Mouse (Mus musculus): ENCODE measurements around the gene Med29. TPM values are rescaled to one million over a fixed set of nuclear protein-coding genes. Genes with fewer than 3 reads are reported as not detected.
A peak's percentile ranks its signal among the peaks of the same experiment; 100 is the strongest.

Gene Med29
- polyA plus RNA-seq, 1 experiment, result 135 TPM

DNA sequence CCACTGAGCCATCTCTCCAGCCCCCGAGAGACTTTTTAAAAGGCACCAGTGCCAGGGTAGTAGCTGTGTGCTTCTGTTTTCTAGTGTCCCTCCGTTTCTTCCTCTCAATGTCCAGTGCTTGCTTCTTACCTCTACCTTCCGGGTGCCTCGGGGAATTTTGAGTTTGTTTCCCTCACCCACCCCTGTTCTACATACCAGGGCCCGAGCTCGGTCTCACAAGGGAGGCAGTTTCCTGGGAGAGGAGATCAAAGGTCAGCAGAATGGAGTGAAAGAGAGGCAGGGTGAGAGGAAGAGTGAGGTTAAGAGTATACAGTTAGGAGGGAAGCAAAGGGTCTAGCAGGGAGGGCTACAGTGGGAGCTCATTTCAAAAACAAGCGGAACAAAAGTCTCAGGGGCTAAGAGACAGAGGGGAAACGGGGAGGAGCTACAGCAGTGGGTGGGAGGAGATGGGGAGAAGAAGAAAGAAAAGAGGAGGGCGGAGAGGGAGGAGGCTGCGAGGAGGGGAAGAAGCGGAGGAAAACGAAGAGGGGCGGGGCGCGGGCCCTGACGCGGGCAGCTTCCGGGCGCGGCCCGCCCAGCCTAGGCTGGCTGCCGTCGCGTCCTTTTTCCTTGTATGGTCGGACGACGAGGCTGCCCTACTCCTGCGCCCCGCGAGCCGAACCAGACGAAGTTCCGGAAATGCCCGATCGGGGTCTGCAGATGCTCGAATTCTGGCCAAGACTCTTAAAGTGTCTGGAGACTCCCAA is 17.2 kb downstream of the Med29 start:
- peaks cover 38% of the 10 kb centered on the region for H3K4me1 ChIP-seq (ENCODE audit: control insufficient read depth, insufficient read depth, low read length)
- peak overlapping the region; percentile 93 for H3K27ac ChIP-seq (ENCODE audit: control insufficient read depth, insufficient read depth, low read depth, low read length)
- no peaks in the 10 kb centered on the region for H3K27me3 ChIP-seq (ENCODE audit: control insufficient read depth, insufficient read depth, low read length)
- peak overlapping the region; percentile 86 for H3K4me3 ChIP-seq (ENCODE audit: control insufficient read depth, low read depth, low read length)
- no peak for TF ChIP-seq CTCF (IDR thresholded peaks at IDR 0.05; ENCODE audit: control insufficient read depth, insufficient read depth, insufficient replicate concordance, low read depth, low read length)
- peak; percentile 65 for TF ChIP-seq POLR2A (IDR thresholded peaks at IDR 0.05; ENCODE audit: control insufficient read depth, low read depth, low read length)
- no peaks in the 10 kb centered on the region for H3K36me3 ChIP-seq (ENCODE audit: control insufficient read depth, insufficient read depth, low read length)

DNA sequence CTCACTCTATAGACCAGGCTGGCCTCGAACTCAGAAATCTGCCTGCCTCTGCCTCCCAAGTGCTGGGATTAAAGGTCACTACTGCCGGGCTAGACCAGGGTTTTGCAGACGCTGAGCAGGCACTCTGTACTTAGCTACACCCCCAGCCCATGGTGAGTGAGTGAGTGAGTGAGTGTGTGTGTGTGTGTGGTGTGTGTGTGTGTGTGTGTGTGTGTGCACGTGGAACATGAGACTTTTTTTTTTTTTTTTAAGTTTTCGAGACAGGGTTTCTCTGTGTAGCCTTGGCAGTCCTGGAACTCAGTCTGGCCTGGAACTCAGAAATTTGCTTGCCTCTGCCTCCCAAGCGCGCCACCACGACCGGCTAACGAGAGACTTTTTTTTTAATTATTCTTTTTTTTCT is 17.9 kb downstream of the Med29 start:
- H3K27ac ChIP-seq (ENCODE audit: control insufficient read depth, insufficient read depth, low read depth, low read length), result no peak overlapping the region
- no peaks in the 10 kb centered on the region for H3K36me3 ChIP-seq (ENCODE audit: control insufficient read depth, insufficient read depth, low read length)
- no peaks in the 10 kb centered on the region for H3K27me3 ChIP-seq (ENCODE audit: control insufficient read depth, insufficient read depth, low read length)
- TF ChIP-seq CTCF (IDR thresholded peaks at IDR 0.05; ENCODE audit: control insufficient read depth, insufficient read depth, insufficient replicate concordance, low read depth, low read length), result no peak
- no peak for TF ChIP-seq POLR2A (IDR thresholded peaks at IDR 0.05; ENCODE audit: control insufficient read depth, low read depth, low read length)
- H3K4me1 ChIP-seq (ENCODE audit: control insufficient read depth, insufficient read depth, low read length), result peaks cover 37% of the 10 kb centered on the region
- peak overlapping the region; percentile 5 for H3K4me3 ChIP-seq (ENCODE audit: control insufficient read depth, low read depth, low read length)

DNA sequence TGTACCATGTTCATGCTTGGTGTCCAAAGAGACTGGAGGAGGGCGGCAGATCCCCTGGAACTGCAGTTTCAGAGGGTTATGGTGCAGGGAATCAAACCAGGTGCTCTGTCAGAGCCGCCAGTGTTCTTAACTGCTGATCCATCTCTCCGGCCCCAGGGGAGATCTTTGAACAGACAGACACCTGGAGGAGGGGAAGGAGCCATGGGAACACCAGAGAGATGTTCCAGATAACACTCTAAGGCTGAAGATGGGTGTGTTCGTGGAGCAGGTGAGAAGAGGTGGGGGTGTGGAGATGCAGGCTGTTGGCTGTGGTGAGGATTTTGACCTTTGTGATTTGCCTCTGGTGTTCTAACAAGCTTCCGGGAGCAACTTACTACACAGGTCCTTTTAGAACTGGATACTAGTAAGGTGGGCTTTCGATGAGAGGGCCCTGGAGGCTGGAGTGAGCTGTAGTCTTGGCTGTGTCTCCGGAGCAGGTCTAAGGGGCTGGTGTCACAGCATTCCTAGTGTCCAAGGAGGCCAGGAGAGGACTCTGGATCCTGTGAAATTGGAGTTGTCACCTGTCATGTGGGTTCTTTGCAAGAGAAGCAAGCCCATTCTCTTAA is 18.5 kb downstream of the Med29 start:
- TF ChIP-seq POLR2A (IDR thresholded peaks at IDR 0.05; ENCODE audit: control insufficient read depth, low read depth, low read length) (no peak), CTCF (IDR thresholded peaks at IDR 0.05; ENCODE audit: control insufficient read depth, insufficient read depth, insufficient replicate concordance, low read depth, low read length) (no peak)
- no peaks in the 10 kb centered on the region for H3K27me3 ChIP-seq (ENCODE audit: control insufficient read depth, insufficient read depth, low read length)
- H3K4me3 ChIP-seq (ENCODE audit: control insufficient read depth, low read depth, low read length), result no peak overlapping the region
- no peaks in the 10 kb centered on the region for H3K36me3 ChIP-seq (ENCODE audit: control insufficient read depth, insufficient read depth, low read length)
- H3K4me1 ChIP-seq (ENCODE audit: control insufficient read depth, insufficient read depth, low read length), result peaks cover 37% of the 10 kb centered on the region
- H3K27ac ChIP-seq (ENCODE audit: control insufficient read depth, insufficient read depth, low read depth, low read length), result no peak overlapping the region

DNA sequence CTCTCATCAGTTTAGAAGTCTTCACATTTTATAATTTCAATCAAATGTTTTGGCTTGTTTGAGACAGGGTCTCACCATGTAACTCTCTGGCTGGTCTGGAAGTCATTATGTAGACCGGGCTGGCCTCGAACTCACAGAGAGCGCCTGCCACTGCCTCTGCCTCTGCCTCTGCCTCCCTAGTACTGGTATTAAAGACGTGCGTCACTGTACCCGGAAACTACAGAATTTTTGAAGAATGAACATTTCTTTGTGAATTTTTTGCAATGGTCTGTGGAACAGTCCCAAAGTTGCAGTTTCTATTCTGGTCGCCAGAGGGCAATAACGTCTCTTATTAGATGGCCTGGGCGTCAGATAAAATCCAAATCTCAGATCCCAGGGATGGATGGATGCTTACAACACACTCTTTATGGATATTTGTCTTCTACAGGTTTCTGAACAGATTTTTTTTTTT is 19.4 kb downstream of the Med29 start:
- Histone ChIP-seq H3K27me3 (ENCODE audit: control insufficient read depth, insufficient read depth, low read length) (no peaks in the 10 kb centered on the region), H3K4me3 (ENCODE audit: control insufficient read depth, low read depth, low read length) (peak overlapping the region; percentile 92), H3K27ac (ENCODE audit: control insufficient read depth, insufficient read depth, low read depth, low read length) (peak overlapping the region; percentile 72), H3K4me1 (ENCODE audit: control insufficient read depth, insufficient read depth, low read length) (peaks cover 35% of the 10 kb centered on the region), H3K36me3 (ENCODE audit: control insufficient read depth, insufficient read depth, low read length) (no peaks in the 10 kb centered on the region)
- TF ChIP-seq CTCF (IDR thresholded peaks at IDR 0.05; ENCODE audit: control insufficient read depth, insufficient read depth, insufficient replicate concordance, low read depth, low read length) (no peak), POLR2A (IDR thresholded peaks at IDR 0.05; ENCODE audit: control insufficient read depth, low read depth, low read length) (no peak)

DNA sequence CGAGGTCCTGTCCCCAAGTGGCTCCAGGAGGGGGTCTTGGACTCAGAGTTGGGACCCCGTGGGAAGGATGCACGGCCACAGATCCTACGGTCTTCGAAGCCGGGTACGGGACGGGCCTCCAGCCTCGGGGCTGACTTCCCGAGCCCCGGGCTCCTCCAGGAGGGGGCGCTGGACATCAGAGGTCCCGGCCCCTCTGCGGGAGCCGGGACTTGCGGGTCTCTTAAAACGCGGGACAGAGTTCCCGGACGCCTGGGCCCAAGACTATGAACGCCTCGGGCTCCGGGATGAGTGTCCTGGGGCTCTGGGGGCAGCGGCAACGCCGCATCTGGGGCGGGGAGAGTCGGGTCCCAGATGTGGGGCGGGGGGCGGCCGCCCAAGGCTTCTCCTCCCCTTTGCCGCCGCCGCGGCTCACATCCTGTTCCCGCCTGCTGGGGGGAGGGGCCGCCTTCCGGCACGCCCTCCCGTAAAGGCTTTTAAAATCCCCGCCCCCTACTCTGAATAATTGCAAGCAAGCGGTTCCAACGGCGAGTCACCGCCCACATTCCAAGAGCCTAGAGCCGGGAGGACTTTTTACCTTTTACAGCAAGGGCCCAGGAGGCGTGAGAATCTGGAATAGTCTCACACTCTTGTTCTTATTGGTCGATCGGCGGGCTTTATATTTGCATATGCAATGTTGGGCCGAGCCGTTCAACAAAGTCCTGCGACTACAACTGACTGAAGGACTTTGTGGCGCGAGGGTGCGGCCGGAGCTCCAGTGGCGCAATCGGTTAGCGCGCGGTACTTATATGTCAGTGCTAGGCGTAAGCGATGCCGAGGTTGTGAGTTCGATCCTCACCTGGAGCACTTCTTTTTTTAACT is 20.0 kb downstream of the Med29 start, which contains the start of gene Plekhg2:
Gene Plekhg2 (minus strand): TSS at position 349 of the 858 bp plus-strand sequence.
- no peaks in the 10 kb centered on the region; the same call in 1 of the 2 replicates for H3K36me3 ChIP-seq (ENCODE audit: control insufficient read depth, insufficient read depth, low read length)
- TF ChIP-seq POLR2A (IDR thresholded peaks at IDR 0.05; ENCODE audit: control insufficient read depth, low read depth, low read length), result peak; percentile 32; the same call in 1 of the 2 replicates
- TF ChIP-seq CTCF (IDR thresholded peaks at IDR 0.05; ENCODE audit: control insufficient read depth, insufficient read depth, insufficient replicate concordance, low read depth, low read length), result peak; percentile 19; the same call in 1 of the 2 replicates
- H3K27me3 ChIP-seq (ENCODE audit: control insufficient read depth, insufficient read depth, low read length), result no peaks in the 10 kb centered on the region
- peaks cover 28% of the 10 kb centered on the region for H3K4me1 ChIP-seq (ENCODE audit: control insufficient read depth, insufficient read depth, low read length)
- H3K27ac ChIP-seq (ENCODE audit: control insufficient read depth, insufficient read depth, low read depth, low read length), result peak within 1 kb of the TSS; percentile 90
- H3K4me3 ChIP-seq (ENCODE audit: control insufficient read depth, low read depth, low read length), result peak within 1 kb of the TSS; percentile 92

DNA sequence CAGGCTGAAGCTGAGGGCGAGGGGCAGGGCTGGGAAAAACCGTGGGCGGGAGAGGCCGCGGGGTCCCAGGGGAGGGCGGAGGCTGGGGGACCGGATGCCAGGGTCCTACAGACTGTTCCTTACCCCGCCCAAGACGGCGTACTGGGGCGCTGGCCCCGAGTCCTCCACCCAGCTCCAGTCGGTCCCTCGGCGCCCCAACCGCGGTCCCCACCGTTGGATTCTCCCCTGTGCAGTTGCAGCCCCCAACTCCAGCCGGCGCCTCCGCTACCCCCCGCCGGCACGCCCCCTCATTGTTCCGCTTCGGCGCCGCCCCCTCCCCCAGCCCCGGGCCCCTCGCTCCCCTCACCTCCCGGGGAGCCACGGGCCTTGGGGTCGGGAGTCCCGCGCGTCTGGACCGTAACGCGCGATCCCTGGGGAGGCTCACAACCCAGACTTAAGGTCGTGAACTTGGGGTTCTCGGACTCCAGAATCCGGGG is 21.0 kb downstream of the Med29 start:
- no peak for TF ChIP-seq POLR2A (IDR thresholded peaks at IDR 0.05; ENCODE audit: control insufficient read depth, low read depth, low read length)
- TF ChIP-seq CTCF (IDR thresholded peaks at IDR 0.05; ENCODE audit: control insufficient read depth, insufficient read depth, insufficient replicate concordance, low read depth, low read length), result no peak
- Histone ChIP-seq H3K27me3 (ENCODE audit: control insufficient read depth, insufficient read depth, low read length) (no peaks in the 10 kb centered on the region), H3K36me3 (ENCODE audit: control insufficient read depth, insufficient read depth, low read length) (no peaks in the 10 kb centered on the region; the same call in 1 of the 2 replicates), H3K4me3 (ENCODE audit: control insufficient read depth, low read depth, low read length) (peak overlapping the region; percentile 92), H3K27ac (ENCODE audit: control insufficient read depth, insufficient read depth, low read depth, low read length) (peak overlapping the region; percentile 90), H3K4me1 (ENCODE audit: control insufficient read depth, insufficient read depth, low read length) (peaks cover 26% of the 10 kb centered on the region)
